In genomic region chr14:4377871-4378270, GRCm38 (mm10) we compare ENCODE assay signal across 14 mouse cellular contexts. TPM values are rescaled to one million over a fixed set of nuclear protein-coding genes. Genes with fewer than 3 reads are reported as not detected.
"Had no signal": no experiment of that assay in that cellular context is flagged by ENCODE, and none has a peak within 500 bp of the region (broad histone marks: within the 10 kb centered on the region; RNA-seq: fewer than 3 reads in every experiment).

No protein-coding gene starts in this region.

RNA-seq across cellular contexts. Expression of gene Gm3159, which starts 19.5 kb away (rescaled TPM):
- total RNA-seq: neutrophil, adult 5-6 weeks had no signal
- polyA plus RNA-seq: neural tube, embryonic 11.5 days; neural tube, embryonic 12.5 days; neural tube, embryonic 13.5 days; neural tube, embryonic 14.5 days; neural tube, embryonic 15.5 days; small intestine, adult 2 months; spleen, adult 2 months; stomach, embryonic 14.5 days; stomach, embryonic 15.5 days; stomach, embryonic 16.5 days; stomach, postnatal 0 days; thymus, adult 2 months; thymus, postnatal 0 days had no signal

RNA-seq across cellular contexts. Expression of gene Gm3164, which starts 37.4 kb away (rescaled TPM):
- polyA plus RNA-seq: small intestine, adult 2 months; stomach, embryonic 16.5 days; thymus, postnatal 0 days had no signal

RNA-seq across cellular contexts. Expression of gene 2610042L04Rik, which starts 43.3 kb away (rescaled TPM):
- total RNA-seq: neutrophil, adult 5-6 weeks had no signal
- polyA plus RNA-seq: small intestine, adult 2 months; spleen, adult 2 months; stomach, embryonic 15.5 days; stomach, embryonic 16.5 days; stomach, postnatal 0 days; thymus, postnatal 0 days had no signal

RNA-seq across cellular contexts. Expression of gene Gm3173, which starts 52.9 kb away (rescaled TPM):
- total RNA-seq: neutrophil, adult 5-6 weeks had no signal
- polyA plus RNA-seq: neural tube, embryonic 11.5 days; small intestine, adult 2 months; spleen, adult 2 months; stomach, embryonic 14.5 days; stomach, embryonic 15.5 days; stomach, embryonic 16.5 days; stomach, postnatal 0 days; thymus, adult 2 months; thymus, postnatal 0 days had no signal
